Mouse (Mus musculus) hindbrain, postnatal 0 days (tissue): ENCODE measurements at regions not wholly inside any gene's neighbourhood (a gene's known extent, or its start where the extent isn't known, plus 50 kb on each side); places are given as distances from the start of the nearest gene placed in this dataset.
"Not testable (repeated sequence)": the region's sequence is repeated elsewhere in the genome, so short reads cannot be mapped to it uniquely, and the experiment has no call there.

Experiments used
- ATAC-seq: fragments of 200-750 bp; cut with Nextera tagmentation; 2 replicates; pipeline ENCODE4 v1.8.0; 2017; ENCODE audit warnings: mild to moderate bottlenecking, moderate TSS enrichment, moderate library complexity
- DNase-seq: peaks from one replicate; pipeline ENCODE4 v3.0.0-alpha.2; 2015; ENCODE audit warnings: low spot score
- H3K27ac ChIP-seq: fragments of 300-500 bp; sonication (generic); 2 replicates; pipeline ENCODE4 v1.5.1; 2014; ENCODE audit warnings: mild to moderate bottlenecking
- H3K27me3 ChIP-seq: fragments of 300-500 bp; sonication (generic); 2 replicates; pipeline ENCODE4 v1.6.1; 2014; ENCODE audit warnings: low read length, mixed read lengths; ENCODE audit not compliant: insufficient read depth
- H3K36me3 ChIP-seq: fragments of 300-500 bp; sonication (generic); 2 replicates; pipeline ENCODE4 v1.6.1; 2014; ENCODE audit warnings: low read length, mixed read lengths; ENCODE audit not compliant: insufficient read depth
- H3K4me1 ChIP-seq: fragments of 300-500 bp; sonication (generic); 2 replicates; pipeline ENCODE4 v1.6.1; 2014; ENCODE audit warnings: antibody characterized with exemption, low read length, mixed read lengths; ENCODE audit not compliant: insufficient read depth
- H3K4me2 ChIP-seq: fragments of 300-500 bp; sonication (generic); 2 replicates; pipeline ENCODE4 v1.6.1; 2014; ENCODE audit warnings: low read depth, mild to moderate bottlenecking, low read length, moderate library complexity, mixed read lengths
- H3K4me3 ChIP-seq: fragments of 300-500 bp; sonication (generic); 2 replicates; pipeline ENCODE4 v1.5.1; 2014; ENCODE audit warnings: low read length
- H3K9ac ChIP-seq: fragments of 300-500 bp; sonication (generic); replicated peaks from 2 replicates; pipeline ENCODE4 v1.6.1; 2014; ENCODE audit warnings: mild to moderate bottlenecking, low read length, moderate library complexity, mixed read lengths
- H3K9me3 ChIP-seq: fragments of 300-500 bp; sonication (generic); 2 replicates; pipeline ENCODE4 v1.6.1; 2016; ENCODE audit warnings: low read length, mixed read lengths
- CTCF ChIP-seq: IDR thresholded peaks from 2 replicates; pipeline ENCODE4 v1.5.1; 2016; ENCODE audit warnings: antibody characterized with exemption, control low read depth, low read depth
- WGBS: fragments of 180-500 bp; shearing (Covaris S2); extraction: QIAGEN DNeasy Blood & Tissue Kit; methylation state at CpG from one replicate; pipeline ENCODE4 v1.1.7; 2014; 5-methylcytosine and 5-hydroxymethylcytosine counted together

DNA sequence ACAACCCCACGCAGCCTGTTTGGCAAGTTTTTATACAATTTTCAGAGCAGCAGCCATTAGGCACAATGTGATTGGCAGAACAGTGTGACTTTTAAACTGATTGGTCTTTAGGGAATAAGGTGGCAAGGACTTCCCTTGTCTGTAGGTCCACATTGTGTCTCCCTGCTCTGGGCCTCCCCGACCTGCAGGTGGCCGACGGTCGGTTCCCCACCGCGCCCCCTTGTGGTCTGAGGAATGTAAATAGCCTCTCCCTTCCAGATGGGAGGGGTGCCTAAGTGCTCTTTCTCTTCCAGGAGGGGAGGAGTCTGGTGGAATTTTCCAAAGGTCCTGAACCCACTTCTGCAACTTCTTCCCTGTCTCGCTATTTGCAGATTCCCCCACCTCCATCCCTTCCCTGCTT, 52.5 kb upstream of the Prr5 start:
- peak; percentile 75 for DNase-seq
- not testable (repeated sequence) for H3K27ac ChIP-seq, ATAC-seq, H3K4me1 ChIP-seq, H3K9me3 ChIP-seq, H3K4me3 ChIP-seq, H3K4me2 ChIP-seq, H3K27me3 ChIP-seq, H3K36me3 ChIP-seq, H3K9ac ChIP-seq
- TF ChIP-seq CTCF = peak; percentile 83
- WGBS = 13% methylated on average over 8 of the region's 8 CpGs

DNA sequence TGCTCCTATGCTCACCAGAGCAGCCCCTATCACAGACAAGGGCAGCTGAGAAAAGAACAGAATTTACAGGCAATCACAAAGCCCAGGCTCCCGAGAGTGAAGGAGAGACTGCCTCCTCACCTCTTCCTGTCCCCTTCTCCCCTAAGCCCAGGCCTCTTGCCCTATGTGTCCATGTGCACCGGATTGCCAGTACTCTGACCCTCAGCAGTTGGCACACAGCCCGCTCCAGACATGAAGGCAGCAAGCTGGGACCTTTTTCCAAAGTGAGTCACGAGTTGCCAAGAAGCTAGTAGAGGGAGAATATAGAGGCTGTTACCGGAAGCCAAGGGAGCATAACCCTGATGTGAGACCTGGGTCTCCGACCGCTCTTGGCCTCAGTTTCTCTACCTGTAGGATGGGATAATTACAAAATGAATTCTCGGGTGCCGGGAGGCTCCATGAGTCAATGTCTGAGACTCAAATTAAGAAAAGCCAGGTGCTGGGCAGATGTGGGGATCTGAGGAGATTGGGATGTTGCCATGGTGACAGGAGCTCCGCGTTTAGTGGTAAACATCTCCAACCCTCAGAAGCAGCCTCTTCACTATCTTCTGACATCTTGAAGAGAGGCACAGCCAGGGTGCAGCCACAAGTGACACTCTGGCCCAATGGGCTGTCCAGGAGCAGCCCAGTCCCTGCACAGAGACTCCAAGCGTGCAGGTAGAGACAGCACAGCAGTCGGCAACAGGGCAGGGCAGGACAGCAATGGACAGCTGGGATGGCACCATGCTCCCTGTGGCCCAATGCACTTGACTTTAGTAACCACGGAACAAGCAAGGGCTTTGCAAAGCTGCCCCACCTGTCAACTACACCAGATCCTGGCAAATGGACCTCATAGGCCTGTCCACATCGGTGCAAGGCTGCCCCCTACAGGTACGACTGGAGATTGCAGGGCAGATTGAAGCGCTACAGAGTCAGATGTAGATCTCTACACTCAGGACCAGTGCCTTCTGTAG, 55.6 kb upstream of the Prr5 start:
- Histone ChIP-seq H3K4me3 (no peak overlapping the region), H3K4me2 (no peak overlapping the region), H3K9ac (no peak overlapping the region), H3K27me3 (no peaks in the 10 kb centered on the region; the same call in 1 of the 2 replicates), H3K4me1 (no peaks in the 10 kb centered on the region), H3K9me3 (no peaks in the 10 kb centered on the region), H3K27ac (no peak overlapping the region), H3K36me3 (no peaks in the 10 kb centered on the region)
- DNase-seq = peak; percentile 93
- peak; percentile 100 for TF ChIP-seq CTCF
- WGBS = 41% methylated on average over 17 of the region's 17 CpGs
- ATAC-seq = peak; percentile 81

DNA sequence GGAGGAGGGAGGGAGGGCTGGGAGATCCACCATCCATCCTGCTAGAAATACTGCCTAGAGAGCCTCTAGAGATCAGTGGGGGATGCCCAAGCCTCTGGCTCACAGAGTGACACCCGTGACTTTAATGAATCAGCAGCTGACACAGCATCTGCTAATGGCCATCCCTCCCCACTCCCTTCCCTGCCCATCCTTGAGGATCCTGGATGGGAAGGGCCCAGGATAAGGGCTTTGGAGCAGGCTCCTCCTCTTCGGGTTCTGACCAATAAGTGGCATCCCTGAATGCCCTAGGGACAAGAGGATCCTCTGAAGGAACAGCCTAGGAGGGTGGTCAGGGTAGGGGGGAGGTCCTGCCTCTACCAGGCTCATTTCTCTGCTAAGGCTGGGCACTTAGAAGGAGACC, 55.3 kb upstream of the Rtl6 start:
- no peak overlapping the region for H3K4me3 ChIP-seq
- no peak for DNase-seq
- TF ChIP-seq CTCF = no peak
- WGBS = 17% methylated on average over 2 of the region's 2 CpGs
- H3K27ac ChIP-seq = no peak overlapping the region
- H3K9me3 ChIP-seq = no peaks in the 10 kb centered on the region
- no peak overlapping the region for H3K4me2 ChIP-seq
- H3K9ac ChIP-seq = no peak overlapping the region
- no peaks in the 10 kb centered on the region; the same call in 1 of the 2 replicates for H3K27me3 ChIP-seq
- no peaks in the 10 kb centered on the region for H3K4me1 ChIP-seq
- ATAC-seq = peak; percentile 19; the same call in 1 of the 2 replicates
- no peaks in the 10 kb centered on the region for H3K36me3 ChIP-seq

DNA sequence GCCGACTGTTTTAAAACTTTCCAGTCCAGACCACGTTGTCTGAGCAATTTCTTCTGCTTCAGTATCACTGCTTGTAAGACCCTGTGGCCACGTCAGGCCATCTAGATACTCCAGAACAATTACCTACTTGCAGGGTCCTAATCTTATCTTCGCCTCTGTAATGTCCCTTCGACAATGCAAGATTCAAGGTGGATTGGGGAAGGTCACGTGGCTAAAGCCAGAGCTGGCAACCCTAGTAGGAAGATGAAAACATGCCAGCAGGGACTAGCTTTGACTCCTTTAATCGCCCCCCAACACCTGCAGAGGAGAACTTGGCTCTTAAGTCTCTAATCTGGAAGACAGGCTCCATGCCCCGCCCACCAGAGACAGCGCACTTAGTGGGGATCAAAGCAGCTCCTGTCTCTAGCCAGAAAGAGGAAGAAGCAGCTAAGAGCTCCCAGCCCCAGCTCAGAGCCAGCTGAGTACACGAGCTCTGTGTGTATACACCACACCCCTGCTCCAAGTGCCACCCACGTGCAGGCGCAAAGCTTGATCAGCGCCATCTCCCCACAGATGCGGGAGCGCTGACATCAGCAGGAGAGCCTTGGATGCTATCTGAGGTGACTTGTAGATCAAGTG, 52.3 kb upstream of the Rtl6 start:
- no peak for DNase-seq
- no peaks in the 10 kb centered on the region for H3K4me1 ChIP-seq
- no peak for ATAC-seq

DNA sequence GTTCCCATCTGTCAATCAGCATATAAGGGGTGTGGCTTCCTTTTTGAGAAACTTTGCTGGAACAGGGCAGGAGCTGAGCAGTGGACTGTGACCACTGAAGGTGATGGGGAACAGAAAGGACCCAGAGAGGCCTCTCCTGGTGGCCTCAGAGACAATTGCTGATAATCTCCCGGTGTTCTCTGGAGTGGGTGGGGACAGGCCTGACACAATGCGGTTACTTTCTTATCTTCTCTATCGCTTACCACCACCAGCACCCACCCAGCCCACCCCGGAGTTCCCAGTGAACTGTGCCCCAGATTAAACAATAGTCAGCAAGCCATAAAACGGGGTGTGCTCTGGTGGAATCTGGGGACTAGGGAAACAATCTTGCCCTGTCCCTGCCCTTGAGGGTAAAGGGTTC, 51.4 kb upstream of the Rtl6 start:
- TF ChIP-seq CTCF = no peak
- H3K27me3 ChIP-seq = no peaks in the 10 kb centered on the region
- no peak for ATAC-seq
- no peaks in the 10 kb centered on the region for H3K4me1 ChIP-seq
- H3K4me3 ChIP-seq = no peak overlapping the region
- 84% methylated on average over 5 of the region's 5 CpGs for WGBS
- no peaks in the 10 kb centered on the region for H3K9me3 ChIP-seq
- H3K4me2 ChIP-seq = no peak overlapping the region
- no peak overlapping the region for H3K9ac ChIP-seq
- H3K27ac ChIP-seq = no peak overlapping the region
- H3K36me3 ChIP-seq = no peaks in the 10 kb centered on the region
- DNase-seq = no peak

More for the DNA sequence above, 52.3 kb upstream of the Rtl6 start:
- H3K9ac ChIP-seq = no peak overlapping the region
- 58% methylated on average over 15 of the region's 15 CpGs for WGBS
- H3K4me2 ChIP-seq = no peak overlapping the region
- no peaks in the 10 kb centered on the region for H3K9me3 ChIP-seq
- H3K27me3 ChIP-seq = no peaks in the 10 kb centered on the region; the same call in 1 of the 2 replicates
- H3K4me3 ChIP-seq = no peak overlapping the region
- no peaks in the 10 kb centered on the region for H3K36me3 ChIP-seq
- H3K27ac ChIP-seq = no peak overlapping the region
- TF ChIP-seq CTCF = no peak
